Mouse (Mus musculus) thymus, postnatal 10 days (tissue): ENCODE measurements around the gene Rps27a.
"Not testable (repeated sequence)": the region's sequence is repeated elsewhere in the genome, so short reads cannot be mapped to it uniquely, and the experiment has no call there.

ENCODE experiments used
- DNase-seq, 2 experiments: peaks; one replicate each; pipeline ENCODE4 v3.0.0; 2021; ENCODE audit warnings: low spot score in 2 of 2

Gene Rps27a

DNA sequence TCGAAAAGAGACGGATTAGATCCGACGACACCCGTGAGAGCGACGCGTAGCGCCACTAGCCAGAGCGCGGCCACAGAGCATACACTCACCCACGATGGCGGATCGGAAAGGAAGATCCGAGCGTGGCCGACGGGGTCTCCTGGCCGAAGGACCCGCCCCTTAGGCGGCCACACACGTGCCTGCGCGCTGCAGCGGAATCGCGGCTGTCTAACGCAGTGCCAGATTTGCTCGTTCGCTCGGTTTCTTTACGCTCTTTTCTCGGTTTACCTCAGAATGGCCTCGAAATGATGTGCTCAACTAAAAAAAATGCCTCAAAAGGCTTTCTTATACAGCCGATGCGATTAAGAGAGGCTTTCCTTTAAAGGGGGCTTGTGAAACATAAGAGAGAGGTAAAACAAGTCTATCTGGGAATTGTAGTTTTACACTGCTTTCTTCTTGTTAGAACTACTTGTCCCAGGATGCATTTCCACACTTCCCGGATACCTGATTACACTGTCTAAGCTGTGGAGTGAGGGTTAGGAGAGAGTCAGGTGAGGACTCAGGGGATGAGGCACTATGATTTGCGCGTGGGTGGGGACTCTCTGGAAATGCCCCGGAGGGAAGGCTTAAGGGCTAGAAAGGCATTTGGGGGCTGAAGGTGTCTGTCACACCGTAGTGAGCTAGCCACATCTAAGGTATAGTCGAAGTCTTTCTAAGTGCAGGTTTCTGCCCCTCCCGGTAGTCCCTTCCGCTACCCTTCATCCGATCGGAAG lies at the start of gene Rps27a, which contains the start of gene Clhc1:
Gene Rps27a (minus strand): TSS at position 358 of the 752 bp plus-strand sequence.
Gene Clhc1 (plus strand): TSS at position 199 of the 752 bp plus-strand sequence.
- peak; percentile 81 to 95 for DNase-seq

DNA sequence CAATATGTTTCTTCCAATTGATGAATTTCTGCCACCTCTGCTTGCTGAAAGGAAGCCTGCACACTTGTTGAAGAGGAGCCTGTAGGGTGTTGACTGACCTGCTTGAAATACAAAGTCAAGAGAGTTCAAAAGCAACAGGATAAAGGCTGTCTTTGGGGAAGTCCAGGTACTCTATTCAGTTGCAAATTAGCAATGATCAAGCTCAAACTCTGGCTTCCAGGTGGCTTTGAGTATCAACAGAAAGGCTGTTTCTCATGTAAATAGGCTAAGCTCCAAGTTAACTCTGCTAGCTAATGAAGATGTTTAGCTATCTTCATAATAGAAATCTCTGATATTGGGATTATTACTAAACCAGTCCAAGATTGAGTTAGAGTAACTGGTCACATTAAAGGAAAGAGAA lies 49.2 kb upstream of the Rps27a start:
- DNase-seq, result no peak

DNA sequence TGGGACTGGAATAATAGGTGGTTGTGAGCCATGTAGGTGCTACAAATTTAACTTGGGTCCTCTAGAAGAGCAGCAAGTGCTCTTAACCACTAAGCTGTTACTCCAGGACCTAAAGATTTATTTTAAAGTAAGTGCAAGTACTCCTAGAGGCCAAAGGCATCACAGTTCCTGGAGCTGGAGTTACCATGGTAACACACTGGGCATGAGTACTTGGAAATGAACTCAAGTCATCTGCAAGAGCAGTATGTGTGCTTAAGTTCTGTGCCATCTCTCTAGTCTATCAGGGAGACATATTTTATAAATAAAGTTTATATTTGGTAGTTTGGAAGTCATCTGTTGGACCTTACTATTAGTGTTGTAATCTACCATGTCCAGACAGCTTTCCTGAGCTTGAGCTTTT lies 47.3 kb upstream of the Rps27a start:
- DNase-seq, result no peak

DNA sequence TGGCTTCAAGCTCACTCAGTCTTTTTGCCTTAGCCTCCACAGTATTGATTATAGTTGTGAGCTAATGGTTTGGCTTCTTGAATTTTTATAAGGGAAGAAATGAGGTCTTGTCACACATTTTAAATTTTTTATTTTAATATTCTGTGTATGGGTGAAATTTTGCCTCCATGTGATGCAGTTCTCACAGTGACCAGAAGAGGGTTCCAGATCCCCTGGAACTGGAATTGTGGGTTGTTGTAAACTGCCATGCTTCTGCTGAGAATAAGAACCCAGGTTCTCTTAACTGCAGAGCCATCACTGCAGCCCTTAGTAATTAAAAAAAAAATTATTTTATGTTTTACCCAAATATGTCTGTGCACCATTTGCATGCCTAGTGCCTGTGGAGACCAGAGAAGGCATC lies 31.7 kb upstream of the Rps27a start:
- no peak for DNase-seq

DNA sequence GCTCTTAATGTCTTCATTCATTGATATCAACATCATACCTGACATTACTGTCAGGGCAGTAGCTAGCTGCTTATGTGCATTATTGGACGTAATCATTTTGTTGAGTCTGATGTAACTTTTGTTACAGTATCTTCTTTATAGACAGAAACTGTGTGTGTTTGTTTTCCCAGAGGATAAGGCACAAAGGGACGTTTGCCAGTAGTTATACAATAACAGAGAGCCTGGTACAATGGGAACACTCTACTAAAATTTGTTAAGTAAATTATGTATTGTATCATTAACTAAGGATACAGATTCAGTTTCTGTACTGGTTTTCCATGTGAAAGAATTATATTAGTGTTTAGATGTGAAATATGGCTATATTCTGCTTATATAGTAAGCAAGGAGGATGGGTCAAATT lies 24.7 kb upstream of the Rps27a start:
- DNase-seq, result no peak

DNA sequence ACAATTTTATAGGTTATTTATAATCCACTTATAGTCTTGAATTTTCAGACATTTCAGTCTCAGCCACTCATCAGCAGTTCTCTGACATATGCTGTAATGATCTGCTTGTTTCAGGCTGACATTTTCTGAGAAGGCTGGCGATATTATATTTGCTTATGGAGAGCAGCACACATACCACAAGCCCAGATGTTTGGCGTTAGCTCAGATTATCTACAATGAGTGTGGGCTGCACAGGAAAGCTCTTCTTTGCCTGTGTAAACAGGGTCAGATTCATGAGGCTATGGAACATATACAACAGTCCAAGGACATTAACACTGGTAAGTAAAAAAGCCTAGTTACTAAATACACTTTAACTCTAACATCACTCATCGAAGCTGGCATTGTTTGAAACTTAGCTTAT lies 23.6 kb upstream of the Rps27a start:
- DNase-seq, result no peak

DNA sequence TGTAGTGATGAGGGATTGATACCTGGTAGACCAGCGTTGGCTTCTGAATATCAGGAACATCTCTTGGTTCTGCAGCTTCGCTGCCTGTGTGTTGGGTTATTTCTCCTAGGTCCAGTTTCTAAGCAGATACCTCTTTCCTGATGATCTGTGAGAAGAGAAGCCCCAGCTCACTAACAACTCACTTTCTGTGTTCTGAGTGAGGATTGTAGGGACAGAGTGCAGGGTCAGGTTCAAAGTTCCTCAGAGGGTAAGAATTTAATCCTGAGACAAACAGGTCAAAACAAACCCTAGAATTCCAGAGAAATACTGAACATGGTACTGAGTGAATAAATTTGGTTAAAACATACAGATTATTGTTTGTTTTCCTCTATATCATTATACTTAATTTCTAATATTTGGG lies 15.5 kb upstream of the Rps27a start:
- DNase-seq, result no peak

DNA sequence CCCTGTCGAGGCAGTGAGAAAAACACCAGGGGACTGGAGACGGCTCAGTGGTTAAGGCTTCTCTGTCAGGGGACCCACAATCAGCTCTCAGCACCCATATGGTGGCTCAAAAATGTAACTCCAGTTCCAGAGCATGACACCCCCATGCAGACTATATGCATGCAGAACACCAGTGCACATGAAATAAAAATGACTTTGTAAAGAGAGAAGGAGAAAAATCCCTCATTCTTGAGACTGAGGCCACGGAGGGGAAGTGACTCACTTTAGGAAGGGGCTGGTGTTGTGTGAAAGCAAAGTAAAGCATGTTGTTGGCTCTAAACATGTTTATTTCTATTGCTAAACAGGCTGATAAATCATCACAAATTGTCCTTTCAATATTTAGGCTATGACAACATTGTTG lies 13.1 kb upstream of the Rps27a start:
- no peak for DNase-seq

DNA sequence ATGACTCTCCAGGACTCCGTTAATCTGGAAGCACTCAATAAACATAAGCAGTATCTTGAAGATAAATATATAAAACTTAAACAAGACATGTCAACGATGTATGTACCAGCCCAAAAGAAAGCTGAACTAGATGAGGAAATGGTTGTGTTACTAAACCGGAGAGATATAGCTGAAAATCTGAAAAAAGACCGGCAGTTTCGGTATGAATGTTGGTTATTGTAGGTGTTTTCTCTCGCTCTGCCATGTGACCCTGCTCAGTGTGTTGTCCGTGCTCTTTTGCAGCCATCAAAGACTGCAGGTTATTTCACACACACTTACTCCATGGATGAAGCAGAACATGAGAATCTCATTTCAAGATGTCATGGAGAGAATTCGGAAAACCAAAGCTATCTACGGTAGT lies 12.5 kb upstream of the Rps27a start:
- DNase-seq, result no peak

DNA sequence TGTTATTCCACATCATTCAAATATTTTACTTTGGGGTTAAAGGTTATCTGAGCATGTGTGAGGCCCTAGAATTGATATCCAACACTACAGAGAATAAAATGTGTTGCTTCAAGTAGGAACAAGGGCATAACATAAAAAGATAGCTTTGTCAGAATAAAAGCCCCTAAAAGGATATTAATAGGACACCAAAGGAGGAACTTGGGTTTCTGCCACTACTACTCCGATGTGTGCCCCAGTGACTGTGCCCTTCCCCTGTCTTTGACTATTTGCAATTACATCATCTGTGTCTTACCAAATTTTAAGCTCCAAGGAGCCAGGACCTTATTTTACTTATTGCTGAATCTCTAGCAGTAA lies 1.5 kb upstream of the Rps27a start:
- no peak for DNase-seq

DNA sequence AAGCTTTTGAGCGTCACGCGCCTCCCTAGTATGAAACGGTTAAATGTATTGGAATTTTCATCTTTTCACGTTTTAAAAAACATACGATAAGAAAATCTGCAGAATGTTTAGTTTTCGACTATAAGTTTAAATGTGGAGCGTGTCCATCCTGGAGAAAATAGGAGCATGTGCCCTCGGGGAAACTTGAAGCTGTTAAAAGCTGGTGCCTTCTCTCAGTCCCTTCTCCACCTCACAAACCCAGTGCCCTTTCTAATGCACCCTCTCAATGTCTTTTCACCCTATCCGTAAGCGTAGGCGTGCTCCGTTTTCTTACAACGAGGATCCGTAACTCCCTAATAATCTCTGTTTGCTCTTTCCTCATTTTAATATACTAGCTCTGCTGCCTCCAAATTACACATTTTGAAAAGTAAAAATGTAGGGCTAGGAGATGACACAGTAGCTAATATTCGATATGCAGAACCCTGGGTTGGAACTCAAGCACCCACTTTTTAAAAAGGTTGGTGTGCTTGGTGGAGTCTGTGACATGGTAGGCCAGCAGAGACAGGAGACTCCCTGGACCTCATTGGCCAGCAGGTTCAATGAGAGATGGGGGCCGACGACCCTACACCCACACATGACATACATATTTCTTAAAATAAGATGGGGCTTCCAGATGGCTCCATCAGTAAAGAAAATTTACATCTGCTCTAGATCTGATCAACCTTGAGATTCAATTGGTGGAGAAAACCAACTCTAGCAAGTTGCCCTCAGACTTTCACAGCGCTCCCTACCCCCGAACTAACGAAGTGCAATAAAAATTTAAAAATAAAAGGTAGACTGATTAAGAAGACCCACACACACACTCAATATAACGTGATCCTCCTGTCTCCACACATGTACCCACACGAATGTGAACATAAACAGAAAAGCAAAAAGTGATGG lies 855 bp upstream of the Rps27a start:
- peak in 1 of 2 experiments; percentile 3 for DNase-seq

DNA sequence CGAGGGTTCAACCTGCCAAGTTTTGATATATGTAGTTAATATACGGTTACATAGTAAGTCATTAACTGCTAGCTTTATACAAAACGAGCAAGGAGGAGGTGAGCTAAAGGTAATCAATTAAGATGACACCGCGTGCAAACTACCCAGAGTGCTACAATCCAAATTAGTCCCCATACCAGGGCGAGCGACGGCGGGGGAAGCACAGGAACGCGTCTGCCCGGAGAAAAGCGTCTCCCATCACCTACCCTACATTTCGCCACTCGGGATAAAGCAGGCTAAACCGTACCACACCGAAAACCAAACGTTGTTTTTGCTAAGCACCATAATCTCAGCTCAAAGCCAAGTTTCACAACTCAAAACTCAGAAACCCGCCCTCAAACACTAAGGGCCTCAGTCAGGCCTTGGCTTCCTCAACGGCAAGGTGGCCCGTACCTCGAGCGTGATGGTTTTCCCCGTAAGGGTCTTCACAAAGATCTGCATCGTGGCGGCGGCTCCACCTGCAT lies 609 bp downstream of the Rps27a start:
- DNase-seq, result peak in 1 of 2 experiments; percentile 16

DNA sequence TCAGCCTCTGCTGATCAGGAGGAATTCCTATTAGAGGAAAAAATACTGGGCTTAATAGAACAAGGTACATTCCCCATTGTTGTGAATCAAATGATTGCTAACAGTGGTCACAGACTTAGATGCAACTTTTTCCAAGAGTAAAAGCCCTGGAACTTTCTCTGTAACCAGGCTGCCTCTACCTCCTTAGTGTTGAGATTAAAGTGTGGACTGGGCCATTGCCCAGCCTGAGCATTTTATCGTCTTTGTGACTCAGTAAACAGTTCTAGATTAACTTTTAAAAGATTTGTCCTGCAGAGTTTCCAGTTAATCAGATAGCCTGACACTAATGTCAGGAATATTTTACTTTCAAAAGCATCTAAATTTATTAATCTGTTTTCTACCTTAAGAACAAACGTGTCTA lies 1.1 kb downstream of the Rps27a start:
- no peak for DNase-seq

DNA sequence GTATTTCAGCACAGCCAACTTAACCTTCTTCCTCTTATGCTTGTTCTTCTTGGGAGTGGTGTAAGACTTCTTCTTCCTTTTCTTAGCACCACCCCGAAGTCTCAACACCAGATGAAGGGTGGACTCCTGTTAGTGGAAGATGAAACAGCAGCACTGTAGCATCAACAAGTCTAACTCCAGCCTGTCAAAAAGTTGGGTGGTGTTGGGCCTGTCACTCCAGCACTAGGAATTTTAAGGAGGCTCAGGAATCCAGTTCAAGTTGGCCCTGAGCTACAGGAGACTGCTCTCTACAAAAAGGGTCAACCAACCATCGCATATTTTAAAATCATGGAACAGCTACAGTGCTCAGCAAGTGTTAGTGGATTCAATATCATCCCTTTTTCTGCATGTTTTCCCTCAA lies 1.6 kb downstream of the Rps27a start:
- DNase-seq, result not testable (repeated sequence)

DNA sequence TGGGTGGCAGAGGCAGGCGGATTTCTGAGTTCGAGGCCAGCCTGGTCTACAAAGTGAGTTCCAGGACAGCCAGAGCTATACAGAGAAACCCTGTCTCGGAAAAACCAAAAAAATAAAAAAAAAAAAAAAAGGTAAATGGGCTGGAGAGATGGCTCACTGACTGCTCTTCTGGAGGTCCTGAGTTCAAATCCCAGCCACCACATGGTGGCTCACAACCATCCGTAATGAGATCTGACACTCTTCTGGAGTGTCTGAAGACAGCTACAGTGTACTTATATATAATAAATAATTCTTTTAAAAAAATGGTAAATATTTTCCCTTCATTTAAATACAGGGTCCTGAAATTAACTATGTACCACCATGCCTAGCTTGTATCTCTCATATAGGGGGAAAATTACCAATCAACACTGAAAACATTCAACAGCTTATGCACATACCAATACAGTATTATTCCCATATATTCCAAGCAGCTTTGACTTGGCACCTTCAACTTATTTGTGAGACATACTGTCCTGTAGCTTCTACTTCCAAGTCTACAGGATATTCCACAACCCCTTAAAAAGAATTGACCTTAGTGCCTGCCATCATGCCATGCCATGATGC lies 2.7 kb downstream of the Rps27a start:
- DNase-seq, result not testable (repeated sequence)

DNA sequence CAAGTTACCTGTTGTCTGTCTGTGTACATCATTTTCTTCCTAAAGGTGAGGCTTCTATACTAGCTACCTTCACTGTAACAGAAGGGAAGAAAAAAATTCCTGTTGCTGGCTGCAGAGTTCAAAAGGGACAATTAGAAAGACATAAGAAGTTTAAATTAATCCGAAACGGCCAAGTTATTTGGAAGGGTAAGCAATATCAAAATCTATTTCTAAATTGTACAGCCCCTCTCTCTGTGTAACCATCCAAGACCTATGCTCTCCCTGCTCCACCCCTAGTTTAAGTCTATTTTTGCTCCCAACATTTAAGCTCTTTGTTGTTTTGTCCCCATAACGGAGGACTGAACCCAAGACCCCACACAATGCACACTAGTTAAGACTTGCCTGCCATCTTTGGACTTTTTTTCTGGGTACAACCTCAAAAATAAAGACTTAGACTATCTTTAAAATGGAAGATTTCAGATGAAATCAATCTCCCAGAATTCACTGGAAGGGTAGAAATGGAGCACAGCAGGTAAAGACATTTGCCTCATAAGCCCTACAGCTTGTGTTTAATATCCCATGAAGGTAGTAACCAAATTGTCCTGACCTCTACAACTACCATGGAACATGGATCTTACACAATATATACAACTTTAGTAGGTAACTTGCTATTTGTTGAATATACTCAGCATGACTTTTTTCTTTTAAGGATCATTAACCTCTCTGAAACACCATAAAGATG lies 3.5 kb downstream of the Rps27a start:
- DNase-seq, result no peak

DNA sequence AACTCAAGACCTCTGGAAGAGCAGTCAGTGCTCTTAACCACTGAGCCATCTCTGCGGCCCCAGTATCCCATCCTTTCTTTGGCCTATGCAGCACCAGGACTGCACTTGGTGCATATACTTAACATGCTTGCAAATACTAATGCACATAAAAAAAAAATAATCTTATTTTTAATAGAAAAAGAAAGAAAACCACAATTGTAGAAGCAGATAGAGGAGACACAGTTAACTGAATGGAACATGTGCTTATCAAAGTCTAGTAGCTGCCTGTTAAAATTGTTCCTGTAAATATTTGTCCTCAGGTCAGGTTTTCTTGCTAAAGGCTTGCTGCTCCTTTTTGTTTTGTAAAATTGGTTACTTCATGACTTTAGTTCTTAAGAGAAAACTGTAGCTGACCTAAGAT lies 9.7 kb downstream of the Rps27a start:
- no peak for DNase-seq

DNA sequence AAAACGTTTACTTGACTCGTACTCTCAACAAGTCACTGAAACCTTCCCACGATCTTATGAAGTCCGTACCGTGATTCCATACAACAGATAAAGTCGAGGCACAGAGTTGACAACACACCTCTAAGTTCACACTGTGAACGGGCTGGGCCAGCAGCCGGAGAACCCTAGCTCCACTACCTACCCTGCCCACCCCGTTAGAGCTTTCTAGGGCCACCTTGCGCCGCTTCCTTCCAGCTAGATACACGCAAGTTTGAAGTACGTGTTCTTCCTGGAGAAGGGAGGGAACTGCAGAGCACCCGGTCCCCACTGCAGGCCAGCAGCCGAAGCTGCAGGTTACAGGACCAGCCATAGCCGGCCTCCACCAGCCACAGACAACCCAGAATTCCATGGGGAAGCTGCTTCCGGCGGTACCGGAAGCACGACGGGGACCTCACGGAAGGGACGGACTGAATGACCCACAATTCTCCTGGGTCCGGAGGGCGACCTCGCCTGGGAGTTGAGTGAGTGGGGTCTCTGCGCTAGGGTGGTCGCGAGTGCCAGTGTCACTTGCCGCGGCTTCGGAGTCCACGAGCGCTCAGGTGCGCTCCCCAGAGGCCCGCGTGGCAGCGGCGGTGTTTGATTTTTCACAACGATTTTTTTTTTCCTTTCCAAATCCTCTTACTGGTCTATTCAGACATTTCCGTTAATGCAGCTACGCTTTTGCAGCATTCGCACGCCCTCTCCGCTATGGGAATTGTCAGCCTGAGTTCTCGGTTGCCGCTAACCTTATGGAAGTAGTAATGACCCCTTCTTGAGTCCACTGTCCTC lies 21.7 kb downstream of the Rps27a start, which contains the start of gene Mtif2:
Gene Mtif2 (plus strand): TSS at position 421 of the 807 bp plus-strand sequence.
- DNase-seq, result peak; percentile 40 to 48

DNA sequence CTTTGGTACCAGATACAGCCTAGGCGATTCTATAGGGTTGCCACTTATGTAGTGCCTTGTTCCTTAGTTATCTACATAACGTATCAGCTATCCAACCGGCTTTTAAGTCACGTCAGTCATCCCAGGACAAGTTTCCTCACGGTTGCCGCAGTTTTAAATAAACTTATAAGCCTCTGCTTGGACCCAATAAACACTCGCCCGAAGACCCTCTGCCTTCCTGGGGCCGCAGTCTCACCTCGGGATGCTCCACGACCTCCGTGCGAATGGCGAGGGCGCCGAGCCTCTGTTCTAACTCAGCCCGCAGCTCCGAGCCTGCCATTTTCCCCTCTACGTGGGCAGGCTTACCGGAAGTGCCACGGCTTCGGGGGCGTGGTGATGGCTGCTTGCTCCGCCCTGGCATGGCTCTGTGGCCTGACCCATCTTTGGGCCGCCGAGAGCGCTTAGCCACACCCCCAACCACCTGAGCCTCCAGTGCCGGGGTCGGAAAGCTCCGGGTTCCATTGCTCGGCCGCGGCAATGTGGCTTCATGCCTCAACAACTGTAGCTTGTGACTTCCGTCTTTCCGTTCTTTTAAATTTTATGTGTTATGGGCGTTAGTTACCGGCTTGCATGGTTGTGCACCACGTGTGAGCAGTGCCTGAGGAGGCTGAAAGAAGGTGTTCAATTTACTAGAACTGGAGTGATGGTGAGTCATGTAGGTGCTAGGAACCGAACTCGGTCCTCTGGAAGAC lies 33.1 kb downstream of the Rps27a start, which contains the start of gene Prorsd1:
Gene Prorsd1 (minus strand): TSS at position 352 of the 731 bp plus-strand sequence.
- DNase-seq, result peak; percentile 84 to 86

DNA sequence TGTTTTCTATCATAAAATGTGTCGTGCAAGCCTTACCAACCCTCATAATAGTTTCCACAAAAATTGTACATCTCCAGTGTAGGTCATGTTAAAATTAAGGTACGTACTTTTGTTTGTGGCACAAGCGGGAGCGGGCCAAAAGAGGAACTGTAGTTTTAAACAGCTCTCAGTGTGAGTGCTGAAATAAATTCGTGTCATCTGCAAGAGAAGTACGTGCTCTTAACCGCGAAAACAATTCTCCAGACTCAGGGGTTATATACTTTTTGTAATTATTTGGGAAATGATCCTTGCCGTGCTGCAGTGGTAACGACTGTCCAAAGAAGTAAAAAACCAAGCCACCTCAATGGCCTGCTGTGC lies 33.6 kb downstream of the Rps27a start:
- no peak for DNase-seq
